Comparison of ENCODE assay signal across 18 mouse cellular contexts in genomic region chr13:48917113-48917599, GRCm38 (mm10).
"Had no signal": no experiment of that assay in that cellular context is flagged by ENCODE, and none has a peak within 500 bp of the region (broad histone marks: within the 10 kb centered on the region; RNA-seq: fewer than 3 reads in every experiment).

No protein-coding gene starts in this region.

- ATAC-seq: liver, postnatal 0 days; lung, postnatal 0 days; midbrain, embryonic 13.5 days; midbrain, embryonic 15.5 days had no signal

- H3K4me2 ChIP-seq: liver, embryonic 15.5 days; lung, embryonic 15.5 days; midbrain, embryonic 11.5 days; midbrain, embryonic 13.5 days; midbrain, embryonic 15.5 days; neural tube, embryonic 12.5 days; stomach, embryonic 15.5 days had no signal

- H3K4me1 ChIP-seq: lung, embryonic 15.5 days; midbrain, embryonic 13.5 days; midbrain, embryonic 15.5 days; neural tube, embryonic 12.5 days; stomach, embryonic 15.5 days had no signal

- H3K4me3 ChIP-seq: liver, embryonic 15.5 days; lung, embryonic 15.5 days; midbrain, embryonic 13.5 days; midbrain, embryonic 15.5 days; neural tube, embryonic 12.5 days; stomach, embryonic 15.5 days had no signal

- H3K27me3 ChIP-seq: liver, embryonic 15.5 days; lung, embryonic 15.5 days; midbrain, embryonic 13.5 days; midbrain, embryonic 15.5 days; neural tube, embryonic 12.5 days; stomach, embryonic 15.5 days had no signal

- H3K9ac ChIP-seq: liver, embryonic 15.5 days; liver, postnatal 0 days; lung, embryonic 15.5 days; midbrain, embryonic 13.5 days; midbrain, embryonic 15.5 days; neural tube, embryonic 12.5 days; stomach, embryonic 15.5 days had no signal

- H3K27ac ChIP-seq: liver, embryonic 15.5 days; lung, embryonic 15.5 days; macrophage; midbrain, embryonic 13.5 days; midbrain, embryonic 15.5 days; neural tube, embryonic 12.5 days; stomach, embryonic 15.5 days; stomach, postnatal 0 days had no signal

- DNase-seq: liver, postnatal 0 days; lung, adult 2 months; lung, postnatal 14 days; lung, postnatal 36 days; right cerebral cortex, postnatal 14 days; thymus, adult 2 months; thymus, postnatal 14 days; thymus, postnatal 36 days had no signal

- H3K9me3 ChIP-seq: liver, embryonic 15.5 days; lung, embryonic 15.5 days; midbrain, embryonic 13.5 days; midbrain, embryonic 15.5 days; neural tube, embryonic 12.5 days; stomach, embryonic 15.5 days had no signal
